Mouse (Mus musculus): ENCODE results near the gene Prkg1.

DNA sequence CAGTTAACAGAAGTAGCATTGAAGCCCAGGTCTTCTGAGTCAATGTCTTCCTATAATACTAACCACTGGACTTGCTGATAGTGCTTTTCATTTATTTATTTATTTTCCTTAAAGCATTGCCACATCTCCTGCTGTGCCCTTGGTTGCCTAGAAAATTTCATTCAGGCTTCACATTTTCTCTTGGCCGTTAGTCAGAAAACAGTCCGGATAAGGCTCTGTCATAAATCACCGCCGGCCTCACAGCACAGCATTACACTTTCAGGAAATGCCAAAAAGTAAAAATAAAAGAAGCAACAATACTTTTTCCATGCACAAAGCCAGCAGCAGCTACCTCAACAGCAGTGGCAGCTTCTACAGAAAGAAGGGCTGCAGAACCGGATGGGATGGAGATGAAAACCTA lies 234.2 kb downstream of the Prkg1 start:
- no peak for TF ChIP-seq GATA1 (IDR thresholded peaks at IDR 0.05; ENCODE audit: borderline replicate concordance, low read length)
- TF ChIP-seq FLI1 (IDR thresholded peaks at IDR 0.05; ENCODE audit: low read length), result no peak
